In the genomic region with DNA sequence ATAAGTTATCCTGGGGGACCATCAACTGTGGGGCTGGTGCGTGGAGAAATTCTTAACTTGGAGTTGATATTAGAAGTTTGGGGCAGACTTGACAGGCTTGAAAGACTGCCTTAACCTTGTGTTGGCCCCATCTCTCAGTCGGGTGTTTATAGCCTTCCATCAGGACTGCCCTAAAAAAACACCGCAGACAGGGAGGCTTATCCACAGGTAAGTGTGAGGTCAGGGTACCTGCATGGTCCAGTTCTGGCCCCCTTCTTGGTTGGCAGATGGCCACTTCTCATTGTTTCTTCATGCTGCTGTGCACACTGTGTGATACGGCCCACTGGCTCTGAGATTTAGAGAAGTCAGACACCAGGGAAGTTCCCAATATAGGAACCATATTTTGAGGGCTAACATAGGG, we compare ENCODE assay signal across 16 mouse cellular contexts.
"Had no signal": no experiment of that assay in that cellular context is flagged by ENCODE, and none has a peak within 500 bp of the region (broad histone marks: within the 10 kb centered on the region; RNA-seq: fewer than 3 reads in every experiment).

No protein-coding gene starts in this region.

- DNase-seq: lung, embryonic 14.5 days; lung, postnatal 14 days; right cerebral cortex, postnatal 4 days; thymus, adult 2 months; thymus, postnatal 25 days had no signal

- H3K4me1 ChIP-seq: liver, embryonic 15.5 days; megakaryocyte, embryonic 14.5 days; midbrain, embryonic 12.5 days; stomach, embryonic 15.5 days had no signal

- H3K9me3 ChIP-seq: limb, embryonic 10.5 days; stomach, embryonic 15.5 days had no signal

- ATAC-seq: hindbrain, embryonic 16.5 days; inflammation-experienced regulatory T-cells, adult 6 months; intestine, postnatal 0 days; midbrain, embryonic 16.5 days had no signal

- H3K27me3 ChIP-seq: liver, embryonic 15.5 days; stomach, embryonic 15.5 days had no signal

- H3K4me3 ChIP-seq: limb, embryonic 10.5 days; liver, embryonic 15.5 days; megakaryocyte, embryonic 14.5 days; midbrain, embryonic 12.5 days; stomach, embryonic 15.5 days had no signal

- H3K27ac ChIP-seq: limb, embryonic 10.5 days; liver, embryonic 15.5 days; macrophage; midbrain, embryonic 12.5 days; stomach, embryonic 15.5 days had no signal

- H3K4me2 ChIP-seq: liver, embryonic 11.5 days; liver, embryonic 15.5 days; lung, embryonic 14.5 days; midbrain, embryonic 12.5 days; stomach, embryonic 15.5 days had no signal

- H3K9ac ChIP-seq: liver, embryonic 15.5 days; lung, embryonic 14.5 days; midbrain, embryonic 12.5 days; stomach, embryonic 15.5 days had no signal

- H3K36me3 ChIP-seq: limb, embryonic 10.5 days; liver, embryonic 15.5 days; midbrain, embryonic 12.5 days; stomach, embryonic 15.5 days had no signal
